Mouse (Mus musculus): ENCODE results near the gene Ubn2.

GRCm38 (mm10) chr6:38492550-38492949 is 58.8 kb downstream of the Ubn2 start:
- TF ChIP-seq CTCF (IDR thresholded peaks at IDR 0.05; ENCODE audit: control insufficient read depth, insufficient read depth, insufficient replicate concordance, low read depth, low read length) (peak; percentile 19; the same call in 1 of the 2 replicates), POLR2A (IDR thresholded peaks at IDR 0.05; ENCODE audit: control insufficient read depth, low read depth, low read length) (no peak)
